Mouse (Mus musculus) telencephalon, adult 2 months (tissue): Measurements from ENCODE around the gene Gm45234.
"Not testable (repeated sequence)": the region's sequence is repeated elsewhere in the genome, so short reads cannot be mapped to it uniquely, and the experiment has no call there.

Experiments used
- DNase-seq: peaks from one replicate; pipeline ENCODE4 v3.0.0-alpha.2; 2011; ENCODE audit warnings: low read depth, low spot score

Gene Gm45234

DNA sequence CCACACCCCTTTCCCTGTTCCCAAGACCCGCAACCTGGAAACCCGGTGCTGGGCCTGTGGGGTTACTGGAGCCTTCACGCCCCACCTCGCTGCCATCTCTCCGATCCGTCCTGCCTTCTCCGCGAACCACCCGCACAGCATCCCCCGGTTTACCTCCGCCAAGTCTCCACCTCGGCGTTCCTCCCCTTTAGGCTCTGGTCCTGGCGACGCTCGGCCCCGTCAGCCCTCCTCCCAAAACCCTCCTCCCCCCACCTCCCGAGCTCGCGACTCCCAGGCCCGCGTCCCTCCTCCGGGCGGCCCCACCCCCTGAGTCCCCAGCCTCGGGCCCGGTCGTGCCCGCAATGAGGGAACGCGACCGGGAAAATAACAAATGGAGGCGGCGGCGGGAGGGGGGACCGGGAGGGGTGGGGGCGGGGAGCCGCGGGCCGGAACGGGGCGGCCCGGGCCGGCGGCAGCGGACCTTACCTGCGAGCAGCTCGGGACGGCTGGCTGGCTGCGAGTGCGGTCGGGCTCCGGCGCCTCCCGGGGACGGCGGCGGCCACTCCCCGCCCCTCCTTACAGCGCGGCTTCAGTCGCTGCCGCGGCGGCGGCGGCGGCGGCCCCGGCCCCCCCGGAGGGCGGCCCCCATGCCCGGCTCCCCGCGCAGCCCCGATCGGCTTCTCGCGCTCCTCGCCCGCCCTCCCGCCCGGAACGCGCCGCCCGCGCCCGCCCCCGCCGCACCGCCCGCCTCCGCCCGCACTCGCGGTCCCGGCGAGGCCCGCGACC, at the start of gene Gm45234, which contains the start of gene Atn1:
Gm45234 (minus strand) TSS at position 191 of the 765 bp plus-strand sequence.
Atn1 (minus strand) TSS at position 694 of the 765 bp plus-strand sequence.
- DNase-seq, result no peak

DNA sequence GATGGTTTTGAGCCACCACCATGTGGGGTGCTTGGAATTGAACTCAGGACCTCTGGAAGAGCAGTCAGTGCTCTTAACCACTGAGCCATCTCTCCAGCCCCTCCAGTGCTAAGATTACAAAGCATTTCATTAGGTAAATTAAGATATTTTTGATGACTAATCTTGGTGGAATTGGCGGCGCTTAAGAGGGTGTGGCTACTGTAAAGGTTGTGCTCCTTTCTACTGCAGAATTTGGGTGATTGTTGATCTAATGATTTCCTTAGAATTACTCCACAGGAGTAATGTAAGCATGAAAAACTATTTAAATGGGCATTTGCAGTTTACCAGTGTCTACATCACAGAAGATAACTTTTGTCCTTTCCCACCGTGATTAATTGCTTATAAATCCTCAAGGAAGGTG, 48.5 kb upstream of the Gm45234 start:
- no peak for DNase-seq

DNA sequence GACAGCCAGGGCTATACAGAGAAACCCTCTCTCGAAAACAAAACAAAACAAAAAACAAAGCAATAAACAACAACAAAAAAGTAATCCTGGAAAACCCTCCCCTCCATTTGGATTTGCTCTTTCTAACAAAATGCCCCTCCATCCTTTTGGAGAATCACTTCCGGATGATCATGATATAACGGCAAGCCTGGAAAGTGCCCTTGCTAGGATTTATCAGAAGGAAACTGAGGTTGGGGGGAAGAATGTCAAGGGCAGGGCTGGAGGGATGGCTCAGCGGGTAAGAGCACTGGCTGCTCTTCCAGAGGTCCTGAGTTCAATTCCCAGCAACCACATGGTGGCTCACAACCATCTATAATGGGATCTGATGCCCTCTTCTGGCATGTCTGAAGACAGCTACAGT, 47.9 kb upstream of the Gm45234 start:
- not testable (repeated sequence) for DNase-seq

DNA sequence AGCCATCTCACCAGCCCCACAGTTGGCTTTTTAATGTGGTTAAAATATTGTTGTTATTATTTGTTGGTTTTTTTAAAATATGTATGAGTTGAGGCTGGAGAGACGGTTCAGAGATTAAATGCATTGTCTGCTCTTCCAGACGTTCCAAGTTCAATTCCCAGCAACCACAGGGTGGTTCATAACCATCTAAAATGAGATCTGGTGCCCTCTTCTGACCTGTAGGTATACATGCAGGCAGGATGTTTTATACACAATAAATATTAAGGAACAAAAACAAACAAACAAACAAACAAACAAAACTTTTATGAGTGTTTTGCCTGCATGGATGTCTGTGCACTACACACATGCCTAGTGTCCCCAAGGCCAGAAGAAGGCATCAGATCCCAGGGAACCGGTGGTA, 47.2 kb upstream of the Gm45234 start:
- no peak for DNase-seq

DNA sequence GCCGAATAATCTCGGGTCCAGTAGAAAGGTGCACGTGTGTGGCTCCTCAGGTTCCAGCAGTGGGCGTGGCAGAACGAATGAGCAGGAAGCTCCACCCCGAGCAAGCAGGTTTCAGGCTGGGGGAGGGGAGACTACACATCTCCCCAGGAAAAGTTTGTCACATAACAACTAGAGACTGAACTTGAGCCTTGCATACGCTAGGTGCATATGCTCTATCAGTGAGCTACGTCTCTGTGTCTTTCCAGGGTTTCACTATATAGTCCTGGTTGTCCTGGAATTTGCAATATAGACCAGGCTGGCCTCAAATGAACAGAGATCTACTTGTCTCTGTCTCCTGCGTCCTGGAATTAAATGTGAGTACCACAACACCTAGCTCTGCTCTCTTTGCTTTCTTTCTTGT, 46.6 kb upstream of the Gm45234 start:
- not testable (repeated sequence) for DNase-seq

DNA sequence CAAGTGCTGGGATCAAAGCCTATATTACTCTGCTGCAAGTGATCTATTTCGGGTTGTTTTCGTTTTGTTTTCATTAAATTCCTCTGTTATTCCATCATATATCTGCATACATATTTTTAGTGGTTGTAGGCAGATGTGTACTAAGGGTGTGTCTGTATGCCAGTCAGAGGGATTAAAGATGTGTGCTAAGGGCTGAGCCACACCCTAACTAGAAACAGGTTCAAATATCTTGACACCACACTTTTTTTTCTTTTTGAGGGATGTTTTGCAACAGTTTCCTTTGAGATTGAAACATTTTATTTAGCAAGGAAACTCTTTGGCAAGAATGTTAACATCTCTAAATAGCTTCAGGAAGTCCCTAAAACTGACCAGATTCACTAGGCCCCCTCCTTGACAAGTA, 40.4 kb upstream of the Gm45234 start:
- DNase-seq, result no peak

DNA sequence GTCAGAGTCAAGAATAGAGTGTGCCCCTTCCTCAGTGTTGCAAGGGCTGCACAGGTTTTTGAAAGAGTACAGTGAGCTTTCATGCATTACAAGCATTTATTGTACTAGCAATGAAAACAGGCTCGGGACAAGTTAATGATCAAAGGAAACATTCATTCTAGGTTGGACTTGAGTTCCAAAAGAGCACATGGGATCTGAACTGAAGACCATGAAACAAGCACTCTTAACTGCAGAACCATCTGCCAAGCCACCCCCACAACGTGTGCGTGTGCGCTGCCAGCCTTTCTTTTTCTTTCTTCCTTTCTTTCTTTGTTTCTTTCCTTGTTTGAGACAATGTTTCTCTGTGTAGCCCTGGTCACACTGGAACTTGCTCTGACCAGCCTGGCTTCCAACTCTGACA, 40.0 kb upstream of the Gm45234 start:
- no peak for DNase-seq

DNA sequence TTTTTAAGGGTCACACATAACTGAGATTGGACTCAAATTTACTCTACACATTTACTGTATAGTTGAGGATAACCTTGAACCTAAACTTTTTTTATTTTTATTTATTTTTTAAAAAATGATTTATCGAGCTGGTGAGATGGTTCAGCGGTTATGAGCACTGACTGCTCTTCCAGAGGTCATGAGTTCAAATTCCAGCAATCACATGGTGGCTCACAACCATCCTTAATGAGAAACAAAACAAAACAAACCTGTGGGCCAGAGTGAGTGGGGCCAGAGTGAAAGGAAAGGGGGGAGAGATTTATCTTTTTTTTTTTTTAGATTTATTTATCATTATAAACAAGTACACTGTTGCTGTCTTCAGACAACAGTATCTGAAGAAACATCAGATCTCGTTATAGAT, 36.1 kb upstream of the Gm45234 start:
- DNase-seq, result no peak

DNA sequence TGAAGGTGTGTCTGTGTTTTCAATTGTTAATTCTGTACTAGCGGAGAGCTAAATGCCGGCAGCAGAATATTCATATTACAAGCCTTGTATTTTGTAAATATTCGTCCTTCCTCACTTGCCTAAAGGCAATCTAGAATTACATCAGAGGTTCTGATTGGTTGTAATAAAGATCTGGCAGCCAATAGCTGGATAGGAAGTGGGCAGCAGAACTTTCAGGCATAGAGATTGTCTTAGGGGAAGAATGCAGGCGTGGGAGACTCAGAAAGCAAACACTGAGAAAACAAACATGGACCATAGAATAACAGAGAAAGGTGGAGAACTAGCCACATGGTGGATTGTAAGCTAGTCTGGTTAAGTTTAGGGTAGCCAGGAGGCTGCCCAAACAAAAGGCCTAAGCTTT, 34.3 kb upstream of the Gm45234 start:
- no peak for DNase-seq

DNA sequence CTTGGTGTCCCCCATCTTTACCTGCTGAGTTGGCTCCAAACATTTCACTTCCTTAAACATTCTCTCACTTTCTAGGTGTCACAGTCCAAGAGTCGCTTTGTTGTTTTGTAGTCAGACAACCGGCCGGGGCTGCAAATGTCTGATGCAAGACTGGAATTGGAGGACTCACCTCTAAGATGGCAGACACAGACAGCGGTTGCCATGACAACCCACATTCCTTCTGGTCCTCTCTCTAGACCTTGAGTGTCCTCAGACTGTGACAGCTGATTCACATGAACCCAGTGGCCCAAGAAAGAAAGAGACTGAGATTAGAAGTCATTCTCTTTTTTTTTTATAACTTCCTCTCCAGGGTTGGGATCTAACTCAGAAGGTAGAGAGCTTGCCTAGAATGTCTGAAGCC, 33.7 kb upstream of the Gm45234 start:
- DNase-seq, result no peak

DNA sequence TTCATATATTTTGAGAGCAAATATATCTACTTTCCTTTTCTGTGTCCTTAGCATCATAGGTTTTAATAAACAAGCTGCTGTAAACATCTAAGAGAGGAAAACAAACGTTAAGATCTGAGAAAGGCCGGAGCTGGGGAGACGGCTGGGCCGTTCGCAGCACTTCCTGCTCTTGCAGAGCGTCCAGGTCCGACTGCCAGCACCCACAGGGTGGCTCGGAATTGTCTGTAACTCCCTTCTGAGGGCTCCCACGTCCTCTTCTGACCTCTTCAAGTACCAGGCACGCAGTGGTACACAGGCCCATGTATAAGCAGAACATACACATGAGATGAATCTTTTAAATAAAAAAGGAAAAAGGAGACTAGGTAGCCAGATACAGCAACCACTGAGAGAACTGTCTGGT, 31.9 kb upstream of the Gm45234 start:
- DNase-seq, result no peak

DNA sequence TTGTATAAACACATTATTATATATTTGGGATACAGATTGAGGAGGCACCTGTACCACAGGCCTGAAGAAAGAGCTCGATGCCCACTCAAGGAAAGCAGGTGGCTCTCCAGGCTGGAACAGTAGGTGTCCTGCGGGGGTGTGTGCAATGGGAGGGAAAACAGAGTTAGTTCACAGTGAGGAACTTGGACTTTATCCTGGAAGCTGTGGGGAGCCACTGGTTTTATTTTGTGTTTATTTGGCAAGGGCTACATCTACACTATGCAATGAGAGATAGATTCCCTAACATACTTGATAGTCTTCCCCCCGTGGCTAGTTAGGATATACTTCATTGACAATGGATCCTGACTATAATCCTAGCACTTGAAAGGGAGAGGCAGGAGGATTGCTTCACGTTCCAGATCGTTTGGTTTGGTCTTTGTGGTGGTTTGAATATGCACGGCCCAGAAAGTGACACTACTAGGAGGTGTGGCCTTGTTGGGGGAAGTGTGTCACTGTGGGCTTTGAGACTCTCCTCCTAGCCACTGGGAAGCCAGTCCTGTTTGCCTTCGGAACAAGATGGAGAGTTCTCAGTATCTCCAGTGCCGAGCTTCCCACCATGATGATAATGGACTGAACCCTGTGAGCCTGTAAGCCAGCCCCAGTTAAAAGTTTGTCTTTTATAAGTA, 31.1 kb upstream of the Gm45234 start:
- DNase-seq, result no peak

DNA sequence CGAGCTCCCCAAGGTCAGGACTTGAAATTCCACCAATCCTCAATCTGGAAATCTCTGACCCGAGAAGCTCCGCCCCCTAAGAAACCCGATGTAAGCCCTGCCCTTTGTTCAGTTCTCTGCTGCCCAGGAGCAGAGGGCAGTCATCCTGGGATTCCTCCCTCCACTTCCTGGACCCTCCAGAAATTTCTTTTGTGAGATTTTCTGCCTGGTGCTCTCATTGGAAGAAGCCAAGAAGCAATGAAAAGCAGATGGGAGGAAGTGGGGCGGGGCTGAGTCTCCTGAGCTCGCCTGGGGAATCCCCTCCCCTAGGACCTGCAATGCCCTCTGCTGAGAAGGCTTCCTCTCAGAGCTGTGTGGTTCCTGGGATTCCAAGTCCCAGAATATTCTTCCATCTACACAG, 26.6 kb upstream of the Gm45234 start:
- no peak for DNase-seq

DNA sequence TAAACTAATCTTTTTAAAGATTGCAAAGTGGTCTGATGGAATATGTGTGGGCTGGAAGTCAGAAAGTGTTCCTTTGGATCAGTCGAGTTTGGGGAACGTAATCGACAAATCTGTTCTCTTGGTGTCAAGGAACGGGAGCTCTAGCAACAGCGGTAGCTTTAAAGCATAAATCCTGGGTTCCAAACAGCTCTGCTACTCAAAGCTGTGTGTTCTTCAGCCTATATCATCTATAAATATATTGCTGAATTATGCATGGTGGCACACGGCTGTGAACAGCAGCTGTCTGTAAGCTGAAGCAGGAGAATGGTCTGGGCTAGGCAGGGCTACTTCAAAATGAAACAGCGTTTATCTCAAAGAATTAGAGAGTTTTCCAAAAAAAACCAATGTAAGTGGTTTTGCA, 25.1 kb upstream of the Gm45234 start:
- no peak for DNase-seq

DNA sequence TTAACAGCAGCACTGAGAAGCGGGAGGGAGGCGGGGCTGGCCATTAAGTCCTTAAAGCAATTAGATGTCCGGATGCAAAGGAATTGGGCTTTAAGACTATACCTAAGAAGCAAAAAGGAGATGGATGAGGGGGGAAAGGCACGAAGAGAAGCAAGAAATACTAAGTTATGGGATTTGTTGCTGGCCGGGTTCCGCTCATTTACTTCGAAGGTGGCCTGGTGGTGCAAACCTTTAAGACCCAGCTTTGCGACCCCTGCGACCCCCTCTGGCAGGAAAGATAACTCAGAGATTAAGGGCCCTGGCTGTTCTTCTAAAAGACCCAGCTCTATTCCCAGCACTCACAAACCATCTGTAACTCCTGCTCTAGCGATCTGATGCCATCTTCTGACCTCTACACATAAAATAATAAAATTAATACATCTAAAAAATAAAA, 24.2 kb upstream of the Gm45234 start:
- no peak for DNase-seq

DNA sequence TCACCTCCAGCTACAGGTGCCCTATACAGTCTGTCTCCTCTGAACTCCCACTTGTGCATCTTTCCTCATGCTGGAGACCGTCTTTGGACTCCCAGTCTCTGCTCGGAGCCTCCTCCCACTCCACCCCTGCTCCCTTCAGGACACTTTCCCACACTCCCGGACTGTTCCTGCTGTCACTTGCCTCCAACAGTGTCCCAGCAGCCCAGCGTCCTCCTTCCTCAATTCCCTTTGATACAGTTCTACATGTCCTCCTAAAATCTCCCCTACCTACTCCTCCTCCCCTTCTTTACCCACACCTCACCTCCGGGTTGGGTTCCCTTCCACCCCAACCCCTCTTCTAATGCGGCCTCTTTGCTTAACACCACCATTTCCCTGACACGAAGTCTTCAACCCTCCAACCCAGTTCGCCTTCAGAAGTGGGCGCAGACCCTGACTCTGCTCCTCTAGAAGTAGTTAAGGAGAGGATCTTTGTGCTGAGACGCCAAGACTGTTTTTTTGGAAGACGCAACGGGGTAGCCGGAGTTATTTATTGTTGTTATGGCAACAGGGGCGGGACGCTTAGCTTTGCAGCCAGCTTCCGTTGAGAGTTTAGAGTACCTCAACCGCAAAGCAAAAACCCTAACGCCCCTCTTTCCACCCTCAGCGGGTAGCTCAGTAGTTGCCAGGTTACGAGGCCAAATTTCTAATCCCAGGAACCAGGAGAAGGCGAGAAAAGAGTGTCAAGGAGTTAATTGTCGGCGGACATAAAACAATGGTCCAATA, 23.6 kb upstream of the Gm45234 start, which contains the start of gene Lrrc23:
Lrrc23 (minus strand) TSS at position 506 of the 762 bp plus-strand sequence.
- DNase-seq, result no peak

DNA sequence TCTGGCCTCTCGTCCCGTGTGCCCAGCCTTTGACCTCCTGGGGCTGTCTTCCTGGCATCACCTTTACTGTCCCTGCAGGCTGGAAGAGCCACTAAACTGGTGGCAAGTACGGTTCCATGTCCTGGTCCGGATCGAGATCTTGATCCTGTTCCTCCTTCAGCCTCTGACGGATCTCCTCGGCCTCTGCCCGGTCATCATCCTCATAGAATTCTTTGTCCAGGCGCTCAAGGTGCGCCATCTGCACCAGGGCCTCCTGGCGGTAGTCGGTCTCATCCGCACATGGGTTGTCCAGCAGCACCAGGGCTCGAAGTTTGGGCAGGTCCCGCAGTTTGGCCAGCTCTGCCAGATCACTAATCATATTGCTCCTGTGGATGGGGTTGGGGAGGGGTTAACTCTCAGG, 14.7 kb upstream of the Gm45234 start:
- DNase-seq, result no peak

DNA sequence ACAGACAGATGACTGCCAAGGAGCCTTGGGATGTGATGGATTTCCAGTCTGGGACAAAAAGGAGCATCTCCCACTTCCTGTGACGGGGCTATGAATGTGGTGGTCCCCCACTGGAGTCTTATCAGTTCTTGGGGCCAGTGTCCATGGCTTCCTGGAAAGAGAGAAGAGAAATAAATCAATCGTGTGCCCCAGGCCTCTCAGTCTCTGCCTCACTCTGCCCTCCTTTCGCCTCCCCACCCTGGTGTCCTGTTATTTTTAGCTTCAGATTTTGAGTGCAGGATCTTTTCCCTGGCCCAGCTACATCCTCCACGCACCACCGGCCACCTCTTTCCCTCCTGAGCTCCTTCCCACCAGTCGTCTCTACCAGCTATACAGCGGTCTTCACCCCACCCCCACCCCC, 14.2 kb upstream of the Gm45234 start:
- DNase-seq, result no peak

DNA sequence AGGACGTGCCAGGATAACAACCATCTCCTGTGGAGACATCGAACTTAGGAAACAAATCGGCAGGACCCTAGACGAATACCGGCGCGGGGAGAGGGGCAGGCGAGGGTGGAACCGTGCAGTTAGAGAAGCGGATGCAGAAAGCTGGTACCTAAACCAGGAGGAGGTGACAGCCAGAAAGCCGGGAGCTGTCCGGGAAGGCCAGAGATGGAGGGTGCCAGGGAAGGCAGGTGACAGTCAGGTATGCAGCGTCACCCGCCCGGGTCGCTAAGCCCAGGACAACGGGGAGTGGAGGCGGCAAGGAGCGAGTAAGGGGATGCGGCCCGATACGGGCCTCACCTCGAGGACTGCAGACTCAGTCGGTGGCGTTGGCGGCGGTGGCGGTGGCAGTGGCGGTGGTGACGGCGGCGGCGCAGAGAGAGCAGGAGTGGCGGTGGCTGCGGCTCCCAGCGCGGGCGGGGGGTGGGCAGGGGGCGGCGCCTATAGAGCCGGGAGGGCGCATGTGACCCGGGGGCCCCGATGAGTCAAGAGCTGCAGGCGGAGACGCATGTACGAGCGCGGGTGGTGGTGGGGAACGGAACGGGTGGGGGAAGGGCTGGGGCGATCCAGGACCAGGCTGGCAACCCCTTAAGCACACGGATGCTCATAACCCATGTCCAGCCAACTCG, 13.4 kb upstream of the Gm45234 start, which contains the start of gene Eno2:
Eno2 (minus strand) TSS at position 573 of the 665 bp plus-strand sequence.
- no peak for DNase-seq

DNA sequence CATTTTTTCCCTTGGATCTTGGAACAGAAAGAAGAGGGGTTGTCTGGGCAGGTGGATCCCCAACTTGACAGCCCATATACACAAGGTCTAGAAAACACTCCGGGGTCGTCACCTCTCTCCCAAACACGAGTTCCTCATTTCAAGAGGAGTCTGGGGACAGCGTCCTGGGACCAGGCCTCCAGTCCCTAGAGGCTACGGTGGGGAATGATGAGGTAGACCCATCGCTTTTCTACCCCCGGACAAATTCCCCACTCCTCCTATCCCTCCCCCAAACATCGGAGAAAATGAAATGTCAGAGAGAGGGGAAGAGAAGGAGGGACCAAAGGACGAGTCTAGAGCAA, 12.9 kb upstream of the Gm45234 start:
- no peak for DNase-seq

DNA sequence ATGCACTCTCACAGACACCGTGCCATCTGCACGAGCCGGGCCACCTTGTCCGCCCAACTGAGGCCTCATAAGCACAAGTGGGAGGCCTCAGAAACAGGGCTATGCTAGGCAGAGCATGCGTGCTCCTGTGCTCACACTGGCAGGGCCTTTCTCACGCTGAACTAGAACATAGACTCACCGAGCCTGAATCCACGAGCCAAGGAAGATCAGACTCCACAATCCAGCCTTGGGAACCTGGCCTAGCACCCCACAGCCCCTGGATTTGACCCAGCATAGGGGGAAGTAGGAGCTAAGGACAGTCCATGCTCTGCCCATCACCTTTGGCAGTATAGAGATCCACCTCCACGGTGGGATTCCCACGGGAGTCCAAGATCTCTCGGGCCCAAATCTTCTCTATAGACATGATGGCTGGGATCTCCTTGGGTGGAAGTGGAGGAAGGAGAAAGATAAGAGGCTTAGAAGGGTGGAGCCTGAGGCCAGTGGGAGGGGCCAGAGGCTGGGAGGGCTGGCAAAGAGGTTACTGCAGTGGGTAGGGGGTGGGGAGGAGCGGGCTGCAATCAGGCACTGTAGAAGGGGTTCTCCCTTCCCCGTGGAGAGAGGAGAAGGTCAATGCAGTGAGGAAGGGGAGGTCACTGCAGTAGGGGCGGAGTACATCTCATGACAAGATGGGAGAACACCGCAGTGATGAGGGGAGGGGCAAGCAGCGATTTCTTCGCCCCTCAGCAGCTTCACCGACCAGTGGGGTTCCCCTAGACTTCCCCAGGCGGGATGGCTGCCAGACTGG, 12.3 kb upstream of the Gm45234 start:
- DNase-seq, result no peak
